Mouse (Mus musculus): ENCODE results near the gene Tmem120b.

Tmem120b gene

DNA sequence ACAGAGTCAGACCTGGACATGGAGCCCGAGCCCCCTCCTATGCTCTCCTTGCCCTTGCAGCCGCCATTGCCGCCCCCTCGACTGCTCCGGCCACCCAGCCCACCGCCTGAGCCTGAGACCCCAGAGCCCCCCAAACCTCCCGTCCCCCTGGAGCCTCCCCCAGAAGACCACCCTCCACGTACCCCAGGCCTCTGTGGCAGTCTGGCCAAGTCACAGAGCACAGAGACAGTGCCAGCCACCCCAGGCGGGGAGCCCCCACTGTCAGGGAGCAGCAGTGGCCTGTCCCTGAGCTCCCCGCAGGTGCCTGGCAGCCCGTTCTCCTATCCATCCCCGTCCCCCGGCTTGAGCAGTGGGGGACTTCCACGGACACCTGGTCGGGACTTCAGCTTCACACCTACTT is 91.7 kb downstream of the Tmem120b start:
- DNase-seq (ENCODE audit: low spot score) = no peak

DNA sequence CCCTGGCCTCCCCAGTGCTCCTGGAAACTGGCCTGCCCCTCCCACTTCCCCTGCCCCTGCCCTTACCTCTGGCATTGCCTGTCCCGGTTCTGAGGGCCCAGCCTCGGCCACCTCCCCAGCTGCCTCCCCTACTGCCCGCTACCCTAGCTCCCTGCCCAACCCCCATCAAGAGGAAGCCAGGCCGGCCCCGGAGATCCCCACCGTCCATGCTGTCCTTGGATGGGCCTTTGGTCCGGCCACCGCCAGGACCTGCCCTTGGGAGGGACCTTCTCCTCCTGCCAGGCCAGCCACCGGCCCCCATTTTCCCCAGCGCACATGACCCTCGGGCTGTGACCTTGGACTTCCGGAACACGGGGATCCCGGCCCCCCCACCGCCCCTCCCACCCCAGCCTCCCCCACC is 92.1 kb downstream of the Tmem120b start:
- DNase-seq (ENCODE audit: low spot score) = no peak

DNA sequence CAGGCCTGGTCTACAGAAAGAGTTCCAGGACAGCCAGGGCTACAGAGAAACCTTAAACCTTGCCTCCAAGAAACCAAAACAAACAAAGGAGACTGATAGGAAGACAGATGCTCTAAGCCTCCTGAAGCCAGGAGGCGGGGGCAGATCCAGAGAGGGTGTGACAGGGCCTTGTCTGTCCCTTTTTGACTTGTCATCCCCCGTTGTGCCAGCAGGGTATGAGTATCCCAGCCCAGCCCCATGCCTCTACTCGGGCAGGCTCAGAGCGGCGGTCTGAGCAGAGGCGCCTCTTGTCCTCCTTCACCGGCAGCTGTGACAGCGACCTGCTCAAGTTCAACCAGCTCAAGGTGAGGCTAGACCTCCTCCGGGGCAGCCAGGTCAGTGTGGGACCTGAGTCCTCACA is 94.7 kb downstream of the Tmem120b start:
- DNase-seq (ENCODE audit: low spot score) = no peak

DNA sequence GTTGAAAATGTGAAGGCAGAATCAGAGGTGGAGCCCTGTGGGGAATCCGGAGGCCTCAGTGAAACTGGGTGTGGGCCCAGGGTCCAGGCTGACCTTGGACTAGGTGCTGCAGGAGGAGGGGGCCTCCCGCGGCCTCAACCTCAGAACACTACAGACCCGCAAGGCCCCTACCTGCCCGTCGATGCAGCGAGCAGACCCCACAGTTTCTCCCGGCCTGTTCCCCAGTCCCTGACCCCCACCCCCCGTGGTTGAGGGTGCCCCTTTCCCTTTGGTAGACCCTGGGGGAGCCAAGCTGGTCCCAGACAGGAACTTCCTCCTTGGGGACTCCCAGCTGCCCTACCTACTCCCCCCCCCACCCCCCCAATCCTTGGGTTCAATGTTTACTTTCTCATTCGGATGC is 98.2 kb downstream of the Tmem120b start:
- DNase-seq (ENCODE audit: low spot score) = no peak
